Mouse (Mus musculus): ENCODE data around the gene Med7. TPM values are rescaled to one million over a fixed set of nuclear protein-coding genes. Genes with fewer than 3 reads are reported as not detected.
"Not testable (repeated sequence)": the region's sequence is repeated elsewhere in the genome, so short reads cannot be mapped to it uniquely, and the experiment has no call there.

The Med7 gene
- polyA plus RNA-seq, 1 experiment: 121 TPM

DNA sequence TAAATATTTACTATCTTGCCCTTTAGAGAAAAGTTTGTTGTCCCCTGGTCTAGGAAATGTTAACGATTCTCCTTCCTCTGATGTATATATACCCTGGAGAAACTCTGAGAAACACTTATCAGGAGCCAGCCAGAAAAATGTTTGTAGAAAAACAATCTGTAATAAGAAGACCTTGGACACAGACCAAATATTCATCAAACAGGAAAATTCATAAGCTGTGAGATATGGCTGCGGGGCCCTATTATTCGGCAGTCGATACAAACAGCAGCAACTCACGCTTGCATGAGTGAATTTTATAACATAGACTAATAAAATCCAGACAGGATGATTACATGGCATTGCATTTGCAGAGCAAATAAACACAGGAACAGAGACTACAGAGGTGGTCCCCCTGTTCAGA is 17.9 kb upstream of the Med7 start:
- Histone ChIP-seq H3K9me3 (peaks cover 2% of the 10 kb centered on the region; the same call in 1 of the 2 replicates), H3K4me3 (replicated peaks) (no peak overlapping the region), H3K27me3 (replicated peaks) (no peaks in the 10 kb centered on the region), H3K36me3 (replicated peaks; ENCODE audit: low read length) (no peaks in the 10 kb centered on the region), H3K4me1 (no peaks in the 10 kb centered on the region)
- TF ChIP-seq GATA1 (IDR thresholded peaks at IDR 0.05; ENCODE audit: borderline replicate concordance, low read length): no peak
- no peak for TF ChIP-seq FLI1 (IDR thresholded peaks at IDR 0.05; ENCODE audit: low read length)

- H3K4me3 ChIP-seq (replicated peaks): no peak overlapping the region
- TF ChIP-seq GATA1 (IDR thresholded peaks at IDR 0.05; ENCODE audit: borderline replicate concordance, low read length) (no peak), FLI1 (IDR thresholded peaks at IDR 0.05; ENCODE audit: low read length) (no peak)
- H3K36me3 ChIP-seq (replicated peaks; ENCODE audit: low read length): no peaks in the 10 kb centered on the region
- H3K27me3 ChIP-seq (replicated peaks): no peaks in the 10 kb centered on the region
- H3K9me3 ChIP-seq: peaks cover 2% of the 10 kb centered on the region; the same call in 1 of the 2 replicates
- H3K4me1 ChIP-seq: no peaks in the 10 kb centered on the region
These were observed 15.4 kb upstream of the Med7 start for GRCm38 (mm10) chr11:46421086-46421888.

- H3K4me1 ChIP-seq: peaks cover 12% of the 10 kb centered on the region
- H3K36me3 ChIP-seq (replicated peaks; ENCODE audit: low read length); H3K27me3 ChIP-seq (replicated peaks); H3K9me3 ChIP-seq; H3K4me3 ChIP-seq (replicated peaks): not testable (repeated sequence)
These were observed 8.6 kb upstream of the Med7 start for GRCm38 (mm10) chr11:46428131-46428530.

GRCm38 (mm10) chr11:46430123-46430522 is 6.6 kb upstream of the Med7 start:
- Histone ChIP-seq H3K4me1 (peaks cover 12% of the 10 kb centered on the region), H3K36me3 (replicated peaks; ENCODE audit: low read length) (no peaks in the 10 kb centered on the region), H3K27me3 (replicated peaks) (no peaks in the 10 kb centered on the region), H3K4me3 (replicated peaks) (no peak overlapping the region), H3K9me3 (no peaks in the 10 kb centered on the region)
- TF ChIP-seq GATA1 (IDR thresholded peaks at IDR 0.05; ENCODE audit: borderline replicate concordance, low read length) (no peak), FLI1 (IDR thresholded peaks at IDR 0.05; ENCODE audit: low read length) (no peak)

DNA sequence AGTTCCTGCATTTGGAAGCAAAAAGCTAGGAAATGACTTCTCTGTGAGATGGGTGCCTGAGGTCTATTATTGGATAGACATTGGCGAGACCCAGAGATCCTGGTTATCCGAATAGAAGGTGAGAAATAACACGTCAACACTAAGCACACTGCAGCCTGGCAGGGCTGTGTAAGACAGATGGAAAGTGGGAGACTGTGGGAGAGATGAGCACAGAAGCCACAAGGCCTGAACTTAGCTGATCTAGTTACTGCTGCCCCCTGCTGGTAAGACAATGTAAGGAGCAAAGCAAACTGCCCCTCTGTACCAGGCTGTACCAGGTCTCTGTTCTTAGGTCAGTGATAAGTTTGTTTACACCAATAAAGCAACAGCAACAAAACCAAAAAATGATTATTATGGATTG is 5.6 kb upstream of the Med7 start:
- no peaks in the 10 kb centered on the region for H3K9me3 ChIP-seq
- H3K27me3 ChIP-seq (replicated peaks): no peaks in the 10 kb centered on the region
- H3K4me1 ChIP-seq: peaks cover 20% of the 10 kb centered on the region
- H3K36me3 ChIP-seq (replicated peaks; ENCODE audit: low read length): no peaks in the 10 kb centered on the region
- TF ChIP-seq GATA1 (IDR thresholded peaks at IDR 0.05; ENCODE audit: borderline replicate concordance, low read length) (no peak), FLI1 (IDR thresholded peaks at IDR 0.05; ENCODE audit: low read length) (no peak)
- H3K4me3 ChIP-seq (replicated peaks): no peak overlapping the region

DNA sequence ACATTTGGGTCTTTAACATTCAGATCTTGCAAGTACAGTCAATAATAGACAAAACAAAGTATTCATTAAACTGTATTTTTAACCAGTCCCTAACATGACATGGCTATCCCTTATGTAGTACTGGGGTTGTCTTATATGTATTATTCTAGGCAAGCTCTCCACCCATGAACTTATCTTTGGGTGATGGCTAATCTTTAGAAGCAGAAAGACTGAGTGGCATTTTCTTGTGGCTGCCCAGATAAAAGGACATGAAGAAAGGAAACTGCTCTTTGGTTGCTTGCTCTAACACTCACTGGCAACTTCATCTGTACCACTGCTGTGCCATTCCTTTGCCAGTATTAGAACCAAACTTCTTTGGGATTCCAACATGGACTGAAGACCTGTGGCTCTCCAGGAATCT is 1.4 kb upstream of the Med7 start:
- no peaks in the 10 kb centered on the region for H3K27me3 ChIP-seq (replicated peaks)
- no peak overlapping the region for H3K4me3 ChIP-seq (replicated peaks)
- TF ChIP-seq GATA1 (IDR thresholded peaks at IDR 0.05; ENCODE audit: borderline replicate concordance, low read length) (no peak), FLI1 (IDR thresholded peaks at IDR 0.05; ENCODE audit: low read length) (no peak)
- peaks cover 21% of the 10 kb centered on the region for H3K36me3 ChIP-seq (replicated peaks; ENCODE audit: low read length)
- H3K9me3 ChIP-seq: no peaks in the 10 kb centered on the region
- H3K4me1 ChIP-seq: peaks cover 42% of the 10 kb centered on the region

- peaks cover 42% of the 10 kb centered on the region for H3K36me3 ChIP-seq (replicated peaks; ENCODE audit: low read length)
- peaks cover 47% of the 10 kb centered on the region for H3K4me1 ChIP-seq
- peak overlapping the region; percentile 96 for H3K4me3 ChIP-seq (replicated peaks)
- no peaks in the 10 kb centered on the region for H3K9me3 ChIP-seq
- H3K27me3 ChIP-seq (replicated peaks): no peaks in the 10 kb centered on the region
- TF ChIP-seq GATA1 (IDR thresholded peaks at IDR 0.05; ENCODE audit: borderline replicate concordance, low read length) (no peak), FLI1 (IDR thresholded peaks at IDR 0.05; ENCODE audit: low read length) (no peak)
These were observed 805 bp downstream of the Med7 start for GRCm38 (mm10) chr11:46437459-46438000.

- peak overlapping the region; percentile 16 for H3K4me3 ChIP-seq (replicated peaks)
- H3K4me1 ChIP-seq: peaks cover 53% of the 10 kb centered on the region
- no peaks in the 10 kb centered on the region for H3K9me3 ChIP-seq
- TF ChIP-seq FLI1 (IDR thresholded peaks at IDR 0.05; ENCODE audit: low read length): no peak
- no peak for TF ChIP-seq GATA1 (IDR thresholded peaks at IDR 0.05; ENCODE audit: borderline replicate concordance, low read length)
- H3K27me3 ChIP-seq (replicated peaks): no peaks in the 10 kb centered on the region
- H3K36me3 ChIP-seq (replicated peaks; ENCODE audit: low read length): peaks cover 58% of the 10 kb centered on the region
These were observed 2.3 kb downstream of the Med7 start for GRCm38 (mm10) chr11:46439005-46439543.

DNA sequence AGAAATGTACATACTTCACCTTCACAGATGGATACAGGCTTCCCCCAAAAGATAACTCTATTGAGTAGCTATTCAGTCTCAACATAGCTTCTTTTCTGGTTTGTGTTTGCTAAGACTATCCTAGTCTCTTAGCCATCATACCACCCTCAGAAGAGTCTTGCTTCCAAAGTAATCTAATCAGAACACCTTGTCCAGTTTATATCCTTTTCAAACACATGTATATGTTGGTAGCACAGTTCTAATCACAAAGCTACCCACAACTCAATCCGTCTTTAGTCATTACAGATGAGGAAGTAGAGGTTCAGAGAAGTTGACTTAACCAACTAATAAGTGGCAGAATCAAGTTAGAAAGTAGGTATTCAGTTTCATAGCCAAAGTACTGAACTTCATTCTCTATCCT is 5.0 kb downstream of the Med7 start:
- H3K36me3 ChIP-seq (replicated peaks; ENCODE audit: low read length): peaks cover 60% of the 10 kb centered on the region
- H3K9me3 ChIP-seq: no peaks in the 10 kb centered on the region
- H3K4me3 ChIP-seq (replicated peaks): no peak overlapping the region
- TF ChIP-seq GATA1 (IDR thresholded peaks at IDR 0.05; ENCODE audit: borderline replicate concordance, low read length) (no peak), FLI1 (IDR thresholded peaks at IDR 0.05; ENCODE audit: low read length) (no peak)
- H3K27me3 ChIP-seq (replicated peaks): no peaks in the 10 kb centered on the region
- H3K4me1 ChIP-seq: peaks cover 46% of the 10 kb centered on the region

GRCm38 (mm10) chr11:46443152-46443551 is 6.4 kb downstream of the Med7 start:
- no peak for TF ChIP-seq FLI1 (IDR thresholded peaks at IDR 0.05; ENCODE audit: low read length)
- TF ChIP-seq GATA1 (IDR thresholded peaks at IDR 0.05; ENCODE audit: borderline replicate concordance, low read length): no peak
- Histone ChIP-seq H3K4me1 (peaks cover 59% of the 10 kb centered on the region), H3K36me3 (replicated peaks; ENCODE audit: low read length) (peaks cover 60% of the 10 kb centered on the region)

More at GRCm38 (mm10) chr11:46443152-46443551, 6.4 kb downstream of the Med7 start:
- Histone ChIP-seq H3K4me3 (replicated peaks) (no peak overlapping the region), H3K9me3 (no peaks in the 10 kb centered on the region), H3K27me3 (replicated peaks) (no peaks in the 10 kb centered on the region)

Data from megakaryocyte, embryonic 14.5 days (primary cell).